Mouse (Mus musculus) embryonic facial prominence, embryonic 12.5 days (tissue): Measurements from ENCODE around the gene Nacc2. TPM values are rescaled to one million over a fixed set of nuclear protein-coding genes. Genes with fewer than 3 reads are reported as not detected.
A peak's percentile ranks its signal among the peaks of the same experiment; 100 is the strongest.

Source experiments
- ATAC-seq: fragments of 200-750 bp; cut with Nextera tagmentation; 2 replicates; pipeline ENCODE4 v1.8.0; 2017; ENCODE audit not compliant: insufficient number of reproducible peaks, insufficient read depth, low FRiP score, low TSS enrichment
- H3K27ac ChIP-seq: fragments of 300-500 bp; sonication (generic); 2 replicates; pipeline ENCODE4 v1.5.1; 2016; ENCODE audit warnings: mild to moderate bottlenecking
- H3K27me3 ChIP-seq: fragments of 300-500 bp; sonication (generic); 2 replicates; pipeline ENCODE4 v1.6.1; 2016; ENCODE audit warnings: mild to moderate bottlenecking, moderate library complexity
- H3K36me3 ChIP-seq: fragments of 300-500 bp; sonication (generic); 2 replicates; pipeline ENCODE4 v1.6.1; 2016; ENCODE audit warnings: mild to moderate bottlenecking
- H3K4me1 ChIP-seq: fragments of 300-500 bp; sonication (generic); 2 replicates; pipeline ENCODE4 v1.6.1; 2016
- H3K4me2 ChIP-seq: fragments of 300-500 bp; sonication (generic); replicated peaks from 2 replicates; pipeline ENCODE4 v1.6.1; 2016; ENCODE audit warnings: mild to moderate bottlenecking, moderate library complexity
- H3K4me3 ChIP-seq: fragments of 300-500 bp; sonication (generic); 2 replicates; pipeline ENCODE4 v1.5.1; 2016; ENCODE audit warnings: mild to moderate bottlenecking
- H3K9ac ChIP-seq: fragments of 300-500 bp; sonication (generic); 2 replicates; pipeline ENCODE4 v1.6.1; 2016; ENCODE audit warnings: mild to moderate bottlenecking, moderate library complexity
- H3K9me3 ChIP-seq: fragments of 300-500 bp; sonication (generic); 2 replicates; pipeline ENCODE4 v1.6.1; 2016; ENCODE audit warnings: mild to moderate bottlenecking, moderate library complexity
- WGBS: fragments of 180-500 bp; shearing (Covaris S2); methylation state at CpG from one replicate; pipeline ENCODE4 v1.1.7; 2016; 5-methylcytosine and 5-hydroxymethylcytosine counted together
- polyA plus RNA-seq: library from polyadenylated mRNA; unstranded; fragments of >200 nt; fragmentation: Nextera tagmentation; extraction: Ambion mirVana; gene quantifications from 2 replicates; pipeline ENCODE4 v1.2.1, GENCODE M21; 2016

The Nacc2 gene
- polyA plus RNA-seq, 1 experiment from 2014 or later: 6.8 TPM

DNA sequence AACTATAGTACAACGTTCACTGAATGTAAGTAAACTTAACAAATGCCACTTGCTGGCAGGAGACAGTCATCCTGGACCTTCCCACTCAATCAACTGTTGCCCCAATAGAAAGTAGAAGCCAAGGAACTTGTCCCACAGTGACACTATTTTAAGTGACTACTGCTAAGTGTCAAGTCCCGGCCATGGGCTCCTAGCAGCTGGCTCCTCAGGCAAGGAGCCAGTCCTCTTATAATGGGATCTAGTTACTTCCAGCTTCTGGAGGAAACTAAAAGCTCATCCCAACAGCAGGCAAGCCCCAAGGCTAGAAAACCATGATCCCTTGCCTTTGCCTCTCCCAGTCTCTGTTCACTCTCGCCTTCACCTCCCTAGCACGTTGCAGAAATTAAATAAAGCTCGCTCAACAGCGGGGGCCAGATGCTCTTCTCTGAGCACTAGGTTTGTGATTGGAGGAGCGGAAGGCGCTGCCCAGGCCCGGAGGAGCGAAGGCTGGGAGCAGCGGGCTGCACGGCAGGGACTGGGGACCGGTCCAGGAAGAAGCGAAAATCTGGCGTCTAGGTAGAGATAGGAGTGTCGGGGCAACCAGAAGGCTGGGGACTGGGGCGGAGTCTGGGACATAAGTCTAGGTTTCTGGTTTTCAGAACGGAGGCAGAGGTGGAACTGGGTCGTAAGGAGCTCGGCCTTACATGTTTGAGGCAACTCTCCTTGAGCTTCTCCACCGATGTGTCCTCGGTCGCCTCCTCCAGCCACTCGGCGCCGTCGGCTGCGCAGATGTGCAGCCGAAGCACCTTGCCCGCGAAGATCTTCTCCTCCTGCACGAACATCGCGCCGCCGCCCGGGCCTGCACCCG, 102.1 kb downstream of the Nacc2 start:
- H3K4me1 ChIP-seq: peaks cover 15% of the 10 kb centered on the region
- peak overlapping the region; percentile 83 for H3K27ac ChIP-seq
- 2% methylated on average over 37 of the region's 38 CpGs for WGBS
- no peaks in the 10 kb centered on the region for H3K27me3 ChIP-seq
- no peaks in the 10 kb centered on the region for H3K9me3 ChIP-seq
- no peak; the same call in 1 of the 2 replicates for ATAC-seq
- peak overlapping the region; percentile 85 for H3K4me3 ChIP-seq
- peak overlapping the region; percentile 84 for H3K9ac ChIP-seq
- peaks cover 3% of the 10 kb centered on the region; the same call in 1 of the 2 replicates for H3K36me3 ChIP-seq
- H3K4me2 ChIP-seq: peak overlapping the region; percentile 86

DNA sequence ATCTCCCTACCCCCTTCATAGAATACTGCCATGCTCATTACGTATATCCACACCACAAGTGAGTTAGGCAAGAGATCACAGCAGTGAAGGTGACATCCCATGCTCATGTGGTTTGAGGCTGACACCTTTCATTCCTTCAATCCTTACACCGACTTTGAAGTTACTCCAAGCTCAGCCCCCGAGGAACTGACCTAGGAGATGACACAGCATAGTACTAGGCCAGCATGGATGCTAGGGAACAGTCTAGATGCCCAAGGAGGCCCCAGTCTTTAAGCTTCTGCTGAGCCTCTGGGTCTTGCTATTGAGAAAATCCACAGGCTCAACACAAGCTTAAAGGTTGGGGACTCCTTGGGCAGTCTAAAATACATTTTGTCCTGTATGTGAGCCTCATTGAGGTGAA, 103.1 kb downstream of the Nacc2 start:
- H3K9ac ChIP-seq: no peak overlapping the region
- 75% methylated on average over 3 of the region's 3 CpGs for WGBS

DNA sequence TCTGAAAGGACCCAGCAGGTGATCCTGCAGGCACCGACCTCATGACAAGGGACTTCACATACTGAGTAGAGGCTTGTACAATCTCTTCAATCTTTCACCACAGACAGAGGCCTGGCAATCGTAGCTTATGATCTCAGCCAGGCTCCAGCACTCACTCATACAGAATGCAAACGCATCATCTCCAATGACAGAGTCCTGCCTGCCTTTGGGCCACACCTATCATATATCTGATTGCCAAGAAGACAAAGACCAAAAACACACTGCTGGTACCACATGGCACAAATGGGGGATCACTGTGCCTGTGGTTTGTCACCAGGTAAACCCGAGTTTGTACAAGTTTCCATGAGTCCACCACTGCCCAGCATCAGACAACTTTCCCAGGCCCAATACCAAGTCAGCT, 105.7 kb downstream of the Nacc2 start:
- peaks cover 15% of the 10 kb centered on the region for H3K4me1 ChIP-seq
- H3K36me3 ChIP-seq: peaks cover 35% of the 10 kb centered on the region
- H3K4me3 ChIP-seq: no peak overlapping the region
- H3K27ac ChIP-seq: no peak overlapping the region
- ATAC-seq: no peak
- H3K4me2 ChIP-seq: no peak overlapping the region
- no peak overlapping the region; the same call in 1 of the 2 replicates for H3K9ac ChIP-seq
- WGBS: 76% methylated on average over 4 of the region's 4 CpGs
- no peaks in the 10 kb centered on the region for H3K27me3 ChIP-seq
- no peaks in the 10 kb centered on the region for H3K9me3 ChIP-seq

More for the DNA sequence above, 103.1 kb downstream of the Nacc2 start:
- Histone ChIP-seq H3K27ac (no peak overlapping the region), H3K4me1 (peaks cover 15% of the 10 kb centered on the region), H3K27me3 (no peaks in the 10 kb centered on the region), H3K36me3 (peaks cover 10% of the 10 kb centered on the region), H3K4me3 (no peak overlapping the region), H3K4me2 (peak overlapping the region; percentile 86; the same call in 1 of the 2 replicates), H3K9me3 (no peaks in the 10 kb centered on the region)
- no peak for ATAC-seq

DNA sequence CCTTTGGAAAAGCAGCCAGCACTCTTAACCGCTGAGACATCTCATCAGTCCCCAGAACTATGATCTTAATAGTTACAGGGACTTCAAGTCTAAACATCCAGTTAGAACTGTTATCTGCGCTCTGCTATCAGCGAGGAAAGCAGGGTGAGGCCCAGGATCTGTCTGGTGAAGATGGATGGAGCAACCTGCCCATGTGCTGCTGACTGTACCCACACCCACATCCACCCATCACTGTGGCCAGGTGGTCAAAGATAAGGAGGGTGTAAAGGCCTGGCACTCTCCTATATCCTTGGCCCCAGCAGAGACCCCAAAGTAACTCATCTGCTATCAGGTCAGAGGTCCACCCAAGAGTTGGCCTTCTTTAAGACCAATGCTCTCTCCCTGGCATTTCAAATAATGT, 109.3 kb downstream of the Nacc2 start:
- Histone ChIP-seq H3K9ac (no peak overlapping the region), H3K27ac (no peak overlapping the region), H3K27me3 (no peaks in the 10 kb centered on the region), H3K4me1 (no peaks in the 10 kb centered on the region), H3K36me3 (peaks cover 71% of the 10 kb centered on the region), H3K4me2 (no peak overlapping the region), H3K9me3 (no peaks in the 10 kb centered on the region), H3K4me3 (no peak overlapping the region)
- no peak for ATAC-seq
- WGBS: 95% methylated on average over 3 of the region's 3 CpGs

DNA sequence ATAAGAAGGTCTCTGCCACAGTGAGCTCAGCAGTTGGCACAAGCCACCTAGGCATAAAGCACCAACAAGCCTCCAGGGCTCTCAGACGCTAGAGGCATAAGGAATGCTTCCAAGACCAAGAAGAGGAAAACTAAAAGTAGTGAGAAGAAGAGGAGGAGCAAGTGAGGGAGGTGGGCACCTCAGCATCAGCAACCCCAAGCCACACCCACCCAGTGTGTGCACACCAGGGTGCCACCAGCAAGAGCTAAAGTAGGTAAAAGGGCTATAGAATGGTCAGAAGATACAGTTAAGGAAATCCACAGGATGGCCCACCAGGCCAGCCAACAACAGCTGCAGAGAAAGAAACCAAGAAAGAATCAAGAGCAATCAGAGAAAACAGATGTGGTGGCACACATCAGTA, 111.6 kb downstream of the Nacc2 start:
- H3K4me2 ChIP-seq: no peak overlapping the region
- 90% methylated on average over 1 of the region's 1 CpGs for WGBS
- no peak overlapping the region for H3K9ac ChIP-seq
- H3K4me1 ChIP-seq: no peaks in the 10 kb centered on the region
- no peaks in the 10 kb centered on the region for H3K9me3 ChIP-seq
- no peaks in the 10 kb centered on the region for H3K27me3 ChIP-seq
- no peak overlapping the region for H3K4me3 ChIP-seq
- no peak for ATAC-seq
- no peak overlapping the region for H3K27ac ChIP-seq
- H3K36me3 ChIP-seq: peaks cover 94% of the 10 kb centered on the region

Other genes with a start within 250 kb of the Nacc2 start
- gene Camsap1, start 139.9 kb downstream of the Nacc2 start, polyA plus RNA-seq: 38.0 and 40.0 TPM in 2 replicates
- 106 and 109 TPM in 2 replicates for gene Ubac1, start 101.5 kb downstream of the Nacc2 start, polyA plus RNA-seq
- gene Lhx3, start 85.1 kb upstream of the Nacc2 start, polyA plus RNA-seq: 1.3 and 3.1 TPM in 2 replicates
- 17.9 and 19.5 TPM in 2 replicates for gene Qsox2, start 114.3 kb upstream of the Nacc2 start, polyA plus RNA-seq
- gene Ccdc187, start 171.3 kb upstream of the Nacc2 start, polyA plus RNA-seq: 0.08 and 0.18 TPM in 2 replicates
- 82.6 and 91.1 TPM in 2 replicates for gene Gpsm1, start 192.3 kb upstream of the Nacc2 start, polyA plus RNA-seq
- 31.8 and 33.1 TPM in 2 replicates for gene Dnlz, start 228.9 kb upstream of the Nacc2 start, polyA plus RNA-seq
- 0.87 and 0.97 TPM in 2 replicates for gene Card9, start 237.7 kb upstream of the Nacc2 start, polyA plus RNA-seq